Mouse (Mus musculus) T-helper 1 cell (primary cell): ENCODE data around the gene Elmo2.

Experiments
- in situ Hi-C: fragments of 300-600 bp; cut with MboI, MseI; formaldehyde crosslinking; loops from one replicate; pipeline ENCODE4 v1.15.1; 2025; ENCODE audit warnings: high pct_unique_total_duplicates

The Elmo2 gene

DNA sequence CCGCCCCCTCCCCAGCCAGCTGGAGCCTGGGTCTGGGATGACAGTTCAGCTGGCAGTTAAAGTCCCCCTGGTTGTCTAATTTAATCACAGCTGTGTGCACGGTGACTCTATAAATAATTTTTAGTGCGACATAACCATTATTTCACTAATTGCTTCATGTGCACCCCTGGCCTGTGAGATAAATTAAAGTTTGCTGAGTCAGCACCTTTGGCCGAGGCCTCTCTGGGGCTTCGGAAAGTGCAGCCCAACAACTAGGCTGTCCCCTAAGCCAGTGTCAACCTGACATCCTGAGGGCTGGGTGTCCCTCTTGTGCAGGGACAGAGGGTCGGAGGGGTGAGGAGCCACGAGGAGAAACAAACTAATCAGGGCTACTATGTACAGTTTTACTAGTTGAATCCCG, 66.4 kb downstream of the Elmo2 start:
- in situ Hi-C loops, result no loop called here

GRCm38 (mm10) chr2:165258321-165258720, 68.0 kb downstream of the Elmo2 start:
- in situ Hi-C loops, result no loop called here

GRCm38 (mm10) chr2:165257151-165257834, 69.0 kb downstream of the Elmo2 start:
- in situ Hi-C loops, result no loop called here

GRCm38 (mm10) chr2:165256213-165256612, 70.1 kb downstream of the Elmo2 start:
- in situ Hi-C loops, result no loop called here

DNA sequence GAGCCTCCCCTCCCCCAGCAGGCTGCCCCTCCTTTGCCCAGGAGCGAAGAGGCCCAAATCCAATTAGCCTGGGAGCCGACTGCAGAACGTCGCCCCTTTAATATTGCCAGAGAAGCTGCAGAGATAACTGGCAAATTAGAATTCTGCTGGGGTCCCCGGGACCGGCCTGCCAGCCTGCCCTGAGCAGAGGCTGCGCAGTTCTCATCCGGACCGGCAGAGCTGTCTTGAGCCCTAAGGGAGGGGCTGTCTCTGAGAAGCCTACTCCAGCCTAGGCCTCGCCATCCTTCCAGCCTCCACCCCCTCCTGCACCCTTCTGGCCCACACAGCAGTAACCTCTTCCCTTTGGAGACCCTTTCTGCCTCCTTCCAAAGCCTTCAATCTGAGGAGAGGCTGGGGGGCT, 72.4 kb downstream of the Elmo2 start:
- in situ Hi-C loops, result no loop called here

- in situ Hi-C loops, result no loop called here
These were observed 73.0 kb downstream of the Elmo2 start for GRCm38 (mm10) chr2:165253269-165253668.

- in situ Hi-C loops, result no loop called here
These were observed 73.5 kb downstream of the Elmo2 start for GRCm38 (mm10) chr2:165252801-165253200.

DNA sequence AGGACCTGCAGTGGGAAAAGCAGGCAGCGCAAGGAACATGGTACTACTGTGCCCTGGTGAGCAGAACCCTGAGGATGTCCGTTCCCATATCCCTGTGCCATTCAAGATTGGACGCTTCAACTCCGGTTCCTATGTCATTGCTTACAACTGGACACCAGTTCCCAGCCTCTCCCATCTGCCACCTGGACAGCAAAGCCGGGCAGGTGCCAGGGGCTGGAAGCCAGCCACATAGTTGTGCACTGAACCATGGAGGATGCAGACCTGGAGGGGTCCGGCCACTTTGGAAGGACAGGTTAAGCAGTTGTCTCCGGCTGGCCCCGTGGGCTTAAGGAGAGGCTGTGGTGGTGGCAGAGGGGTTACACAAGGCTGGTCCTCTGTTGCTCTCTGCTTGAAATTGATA, 73.9 kb downstream of the Elmo2 start:
- in situ Hi-C loops, result no loop called here

GRCm38 (mm10) chr2:165250903-165251302, 75.4 kb downstream of the Elmo2 start:
- in situ Hi-C loops, result no loop called here

DNA sequence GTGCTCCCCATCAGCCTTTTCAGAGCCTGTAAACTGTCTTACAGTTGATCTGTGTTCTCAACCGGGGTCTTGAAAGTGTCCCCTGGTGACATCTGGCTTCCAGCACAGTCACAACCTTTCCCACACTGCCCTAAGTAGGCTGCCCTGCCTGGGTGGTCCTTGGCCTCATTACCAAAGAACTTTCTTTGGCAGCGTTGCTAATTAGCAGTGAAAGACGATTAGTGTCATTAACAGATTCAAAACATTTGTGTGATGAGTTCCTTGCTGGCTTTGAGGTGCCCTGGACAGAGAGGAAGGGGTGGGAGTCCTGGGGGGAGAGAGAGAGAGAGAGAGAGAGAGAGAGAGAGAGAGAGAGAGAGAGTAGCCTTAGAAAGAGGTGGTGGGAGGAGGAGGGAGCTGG, 77.3 kb downstream of the Elmo2 start:
- in situ Hi-C loops, result no loop called here

DNA sequence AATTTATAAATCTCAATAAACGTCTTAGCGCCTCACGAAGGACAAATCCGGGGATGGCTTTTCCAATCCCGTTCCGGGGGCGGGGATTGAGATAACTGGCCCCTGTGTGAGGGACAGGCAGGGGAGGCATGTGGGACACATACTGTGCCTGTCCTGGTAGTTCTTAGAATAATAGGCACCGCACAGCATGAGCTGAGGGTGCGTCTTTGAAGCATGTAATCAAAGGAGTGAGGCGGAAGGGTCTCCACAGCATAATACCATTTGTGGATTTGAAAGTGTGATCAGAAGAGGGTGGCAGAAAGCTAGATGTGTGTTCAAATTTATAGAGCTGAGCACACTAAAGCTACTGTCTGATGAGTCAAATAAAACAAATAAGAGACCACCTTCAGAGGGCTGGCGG, 79.9 kb downstream of the Elmo2 start:
- in situ Hi-C loops, result no loop called here

DNA sequence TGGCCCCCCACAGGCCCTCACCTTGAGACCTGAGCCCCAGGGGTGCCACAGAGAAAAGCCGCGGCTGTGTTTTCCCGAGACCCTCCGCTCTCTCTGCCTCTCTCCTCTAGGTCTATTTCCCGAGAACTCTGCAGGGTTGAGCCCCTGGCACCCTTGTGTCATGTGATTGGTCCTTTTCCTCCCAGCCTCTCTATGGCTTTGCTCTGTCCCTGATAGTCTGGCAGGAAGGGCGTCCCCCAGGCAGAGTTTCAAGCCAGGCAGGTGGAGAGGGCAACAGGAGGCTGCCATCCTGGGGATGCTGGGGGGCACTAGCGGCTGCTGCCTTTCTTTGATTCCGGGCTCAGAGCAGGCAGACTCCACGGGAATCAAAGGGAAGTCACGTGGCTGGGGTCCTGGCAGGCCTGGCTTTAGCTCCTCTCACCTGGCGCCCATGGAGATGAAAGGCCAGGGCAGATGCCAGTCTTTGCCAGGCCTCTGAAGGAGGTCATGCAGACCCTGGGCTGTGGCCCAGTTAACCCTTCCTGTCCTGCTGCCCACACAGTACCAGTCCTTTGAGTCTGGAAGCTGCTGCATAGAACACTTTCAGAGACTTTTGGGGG, 83.1 kb downstream of the Elmo2 start:
- in situ Hi-C loops, result no loop called here

DNA sequence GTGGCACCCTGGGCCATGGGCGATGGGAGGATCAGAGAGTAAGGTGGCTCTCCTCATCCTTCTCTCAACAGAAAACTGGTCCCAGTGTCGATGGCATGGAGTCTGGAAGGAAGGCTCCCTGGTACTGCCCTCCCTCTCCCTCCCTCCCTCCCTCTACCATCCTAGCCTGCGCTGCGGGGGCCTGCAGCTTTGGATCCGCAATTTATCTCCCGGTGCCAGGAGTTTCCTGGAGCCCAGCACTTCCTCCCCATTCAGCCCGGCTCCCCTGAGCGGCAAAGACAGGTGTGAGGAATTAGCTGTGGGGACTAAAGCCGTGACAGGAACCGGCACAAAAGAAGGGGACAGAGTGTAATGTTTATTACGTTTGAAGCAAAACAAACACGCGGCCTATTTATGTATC, 83.7 kb downstream of the Elmo2 start:
- in situ Hi-C loops, result no loop called here

DNA sequence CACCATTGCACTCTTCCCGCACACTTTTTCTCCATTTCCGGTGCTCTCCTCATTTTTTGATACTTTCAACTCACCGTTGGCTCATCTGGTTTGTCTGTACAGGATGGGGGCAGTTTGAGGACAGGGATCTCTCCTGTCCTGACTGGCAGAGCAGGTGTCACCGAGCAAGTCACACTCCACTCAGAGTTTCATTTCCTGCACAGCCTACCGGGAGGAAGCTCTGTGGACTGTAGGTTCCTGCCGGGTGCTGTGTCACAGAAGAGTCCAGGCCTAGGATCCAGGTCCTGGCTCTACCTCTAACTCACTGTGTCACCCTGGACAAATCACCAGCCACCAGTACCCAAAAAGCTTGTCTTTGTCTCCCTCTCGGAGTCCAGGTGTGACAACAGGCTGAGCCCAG, 84.5 kb downstream of the Elmo2 start:
- in situ Hi-C loops, result no loop called here

DNA sequence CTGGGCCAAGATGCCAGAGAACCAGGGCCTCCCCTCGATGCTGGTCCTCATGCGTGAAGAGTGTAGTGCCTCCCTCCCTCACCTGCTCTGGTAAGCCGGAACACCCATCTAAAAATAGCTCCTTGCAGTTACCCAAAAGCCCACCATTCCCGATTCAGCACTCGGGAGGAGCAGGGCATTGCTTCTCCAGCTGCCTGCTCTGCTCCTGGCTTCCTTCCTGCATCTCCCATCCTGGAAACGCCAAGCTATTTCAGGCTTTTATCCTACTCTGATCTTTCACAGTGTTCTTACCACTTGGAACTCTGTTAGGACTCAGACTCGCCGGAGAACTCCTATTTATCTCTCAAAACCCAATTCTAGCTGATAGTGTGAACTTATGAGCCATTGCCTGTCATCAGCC, 85.9 kb downstream of the Elmo2 start:
- in situ Hi-C loops, result no loop called here

GRCm38 (mm10) chr2:165239533-165240144, 86.6 kb downstream of the Elmo2 start:
- in situ Hi-C loops, result no loop called here

- in situ Hi-C loops, result no loop called here
These were observed 87.7 kb downstream of the Elmo2 start for GRCm38 (mm10) chr2:165238416-165239145.
